Mouse (Mus musculus): ENCODE measurements around the gene Senp1.
A peak's percentile ranks its signal among the peaks of the same experiment; 100 is the strongest.

Gene Senp1

DNA sequence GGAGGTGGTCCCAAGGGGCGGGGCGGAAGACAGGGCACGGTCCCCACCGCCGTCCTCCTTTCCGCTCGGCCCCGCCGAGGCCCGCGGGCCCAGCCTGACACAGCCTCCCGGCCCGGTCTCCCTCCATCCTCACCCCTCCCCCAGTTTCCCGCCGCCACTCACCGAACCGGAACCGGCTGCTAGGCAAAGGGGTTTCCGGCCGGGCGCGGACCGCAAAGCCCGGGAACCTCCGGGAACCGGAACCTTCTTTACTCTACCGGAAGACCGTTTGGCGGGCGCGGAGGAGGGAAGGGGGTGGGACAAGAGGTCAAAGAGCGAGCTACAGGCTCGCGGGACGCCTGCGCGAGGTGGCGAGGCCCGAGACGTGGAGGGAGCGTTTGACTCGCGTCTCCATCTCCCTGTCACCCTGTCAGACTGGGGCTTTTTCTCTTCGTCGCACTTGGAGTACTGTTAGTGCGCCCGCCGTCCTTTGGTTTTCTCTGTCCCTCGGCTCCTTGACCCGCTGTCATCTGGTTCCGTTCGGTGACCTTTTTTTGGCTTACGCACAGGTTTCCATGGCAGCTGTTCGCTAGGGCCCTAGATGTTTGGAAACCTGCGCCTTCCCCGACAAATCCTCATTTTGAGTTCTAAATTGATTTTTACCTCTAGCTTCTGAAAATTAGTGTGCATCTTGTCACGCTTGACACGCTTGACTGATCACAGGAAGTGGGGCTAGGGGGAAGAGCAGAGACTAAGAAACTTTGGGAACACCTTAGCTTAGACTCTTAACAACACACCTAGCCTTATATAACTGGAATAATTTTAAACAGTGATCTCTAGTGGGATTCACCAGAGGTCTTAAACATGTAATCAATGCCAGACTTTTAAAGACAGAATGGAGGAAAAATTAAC, at the start of gene Senp1:
Gene Senp1 (minus strand): TSS at position 624 of the 891 bp plus-strand sequence.
- DNase-seq (ENCODE audit: extremely low read depth, low read depth, low spot score) = no peak

DNA sequence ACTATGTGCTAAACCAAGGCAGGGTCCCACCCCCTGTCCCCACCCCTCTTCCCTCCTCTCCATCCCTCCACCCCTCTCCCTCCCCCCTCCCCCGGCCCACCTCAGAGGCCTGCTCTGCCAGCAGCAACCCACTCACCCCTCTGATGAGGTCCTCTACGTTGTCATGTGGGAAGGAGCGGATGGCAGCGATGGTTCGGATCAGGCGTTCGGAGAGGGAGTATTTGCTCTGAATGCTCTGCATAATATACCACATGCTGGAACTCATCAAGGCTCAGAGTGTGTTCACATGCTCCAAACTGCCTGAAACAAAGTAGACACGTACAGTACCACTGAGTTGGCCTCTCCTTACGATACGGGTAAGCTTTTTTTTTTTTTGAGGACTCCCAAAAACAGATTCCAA, 49.0 kb upstream of the Senp1 start:
- no peak for DNase-seq (ENCODE audit: extremely low read depth, low read depth, low spot score)

DNA sequence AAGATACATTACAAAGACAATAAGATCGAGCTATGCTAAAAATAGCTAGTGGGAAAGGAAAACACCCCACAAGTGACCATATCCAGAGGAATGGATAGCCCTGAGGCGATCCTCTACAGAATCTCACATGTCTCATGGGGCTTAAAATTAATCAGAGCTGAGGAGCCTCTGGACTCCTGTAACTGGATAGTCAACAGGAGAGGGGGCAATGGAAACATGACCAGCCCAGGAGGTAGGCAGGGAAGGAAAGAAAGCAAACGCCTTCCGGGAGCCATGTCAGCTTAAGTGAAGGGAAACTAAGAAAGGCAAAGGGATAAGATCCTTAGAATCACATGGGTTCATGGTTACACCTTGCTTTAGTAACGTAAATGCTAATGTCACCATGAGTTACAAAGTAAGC, 47.3 kb upstream of the Senp1 start:
- DNase-seq (ENCODE audit: extremely low read depth, low read depth, low spot score) = no peak

DNA sequence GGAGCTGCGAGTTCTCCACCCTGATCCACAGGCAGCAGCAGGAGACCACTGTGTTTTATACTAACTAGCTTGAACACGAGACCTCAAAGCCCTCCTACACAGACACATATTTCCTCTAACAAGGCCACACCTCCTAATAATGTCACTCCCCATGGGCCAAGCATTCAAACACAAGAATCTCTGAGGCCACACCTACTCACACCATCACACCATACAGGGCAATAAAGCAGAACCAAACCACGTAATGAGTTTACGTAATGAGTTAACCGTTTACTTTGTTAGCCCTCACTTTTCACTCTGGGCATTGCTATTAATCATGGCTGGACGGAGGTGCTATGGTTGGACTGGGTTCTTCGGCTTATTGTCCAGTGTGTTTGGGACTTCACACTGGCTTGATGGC, 46.2 kb upstream of the Senp1 start:
- DNase-seq (ENCODE audit: extremely low read depth, low read depth, low spot score) = peak; percentile 45

DNA sequence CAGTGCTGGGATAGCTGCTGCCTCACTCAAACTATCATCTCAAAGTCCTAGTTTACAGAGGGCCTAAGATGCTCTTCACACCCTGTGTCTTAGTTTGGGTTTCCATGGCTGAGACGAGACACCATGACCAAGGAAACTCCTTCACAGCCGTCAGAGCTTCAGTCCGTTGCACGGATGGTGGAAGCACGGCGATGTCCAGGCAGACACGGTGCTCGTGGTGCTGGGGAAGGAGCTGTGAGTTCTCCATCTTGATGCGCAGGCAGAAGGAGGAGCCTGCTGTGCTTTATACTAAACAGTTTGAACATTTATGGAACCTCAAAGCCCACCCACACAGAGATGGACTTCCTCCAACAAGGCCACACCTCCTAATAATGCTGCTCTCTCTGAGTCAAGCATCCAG, 43.3 kb upstream of the Senp1 start:
- DNase-seq (ENCODE audit: extremely low read depth, low read depth, low spot score) = no peak

DNA sequence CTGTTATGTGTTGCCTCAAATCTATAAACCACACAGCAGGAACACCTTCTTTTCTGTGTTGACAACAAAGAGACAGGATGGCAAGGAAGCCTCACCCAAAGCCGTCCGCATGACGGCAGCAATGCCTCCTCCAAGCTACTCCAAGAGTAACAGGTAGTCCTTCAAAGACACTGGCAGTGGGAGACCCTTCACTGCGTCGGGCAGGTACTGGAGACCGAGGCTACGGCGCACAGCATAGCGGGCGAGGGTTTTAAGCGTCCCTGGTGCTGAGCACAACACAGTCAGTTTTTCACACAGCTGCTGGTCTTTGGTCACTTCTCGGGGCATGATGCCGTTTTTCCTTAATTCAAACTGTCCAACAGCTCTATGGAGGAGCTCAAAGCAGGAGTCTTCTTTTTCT, 42.1 kb upstream of the Senp1 start:
- DNase-seq (ENCODE audit: extremely low read depth, low read depth, low spot score) = no peak

DNA sequence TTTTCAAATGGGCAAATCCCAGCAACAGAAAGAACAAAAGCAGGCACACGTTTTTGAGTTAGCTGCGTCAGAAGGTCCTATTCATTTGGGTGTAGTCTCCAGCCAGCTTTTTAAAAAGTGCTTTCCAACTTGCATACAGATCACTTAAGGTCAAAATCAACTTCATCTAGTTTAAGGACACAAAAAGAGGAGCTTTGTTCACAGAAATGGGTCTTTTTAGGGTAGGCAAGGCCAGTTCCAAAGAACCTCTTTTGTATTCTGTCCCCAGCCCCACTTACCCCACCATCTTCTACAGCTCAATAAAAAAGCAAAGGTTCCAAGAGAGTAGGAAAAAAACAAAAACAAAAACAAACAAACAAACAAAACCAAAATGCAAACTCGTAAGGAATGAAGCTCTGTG, 41.1 kb upstream of the Senp1 start:
- no peak for DNase-seq (ENCODE audit: extremely low read depth, low read depth, low spot score)

DNA sequence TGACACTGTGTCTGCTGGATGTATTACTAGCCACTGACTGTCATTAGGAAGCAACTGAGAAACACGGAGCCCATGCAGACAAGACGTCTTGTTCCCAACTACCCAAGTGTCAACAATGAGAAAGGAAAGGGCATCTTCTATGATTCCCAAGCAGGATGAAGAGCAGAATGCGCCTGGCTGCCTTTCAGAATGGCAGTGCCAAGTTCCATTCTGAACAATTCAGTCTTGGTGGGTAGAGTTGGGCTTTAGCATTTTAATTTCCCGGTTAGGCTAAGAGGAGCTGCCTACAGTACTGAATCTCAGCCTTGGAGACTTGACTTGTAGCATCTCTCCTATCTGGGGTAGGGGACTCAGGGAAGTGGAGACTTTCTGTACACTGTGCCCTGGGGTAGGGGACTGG, 40.5 kb upstream of the Senp1 start:
- DNase-seq (ENCODE audit: extremely low read depth, low read depth, low spot score) = no peak

DNA sequence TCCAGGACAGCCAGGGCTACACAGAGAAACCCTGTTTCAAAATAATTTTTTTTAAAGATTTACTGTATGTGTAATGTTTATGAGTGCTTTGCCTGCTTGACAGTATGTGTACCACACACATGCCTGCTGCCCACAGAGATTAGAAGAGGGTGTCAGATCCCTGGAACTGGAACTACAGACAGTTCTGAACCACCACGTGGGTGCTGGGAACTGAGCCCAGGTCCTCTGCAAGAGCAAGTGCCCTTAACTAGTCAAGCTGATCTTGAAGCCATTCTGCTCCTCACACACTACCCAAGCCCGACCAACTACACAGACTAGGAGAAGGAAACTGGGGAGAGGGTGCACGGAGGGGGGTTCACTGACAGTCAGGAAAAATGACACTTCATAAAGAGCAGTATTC, 39.9 kb upstream of the Senp1 start:
- DNase-seq (ENCODE audit: extremely low read depth, low read depth, low spot score) = no peak

DNA sequence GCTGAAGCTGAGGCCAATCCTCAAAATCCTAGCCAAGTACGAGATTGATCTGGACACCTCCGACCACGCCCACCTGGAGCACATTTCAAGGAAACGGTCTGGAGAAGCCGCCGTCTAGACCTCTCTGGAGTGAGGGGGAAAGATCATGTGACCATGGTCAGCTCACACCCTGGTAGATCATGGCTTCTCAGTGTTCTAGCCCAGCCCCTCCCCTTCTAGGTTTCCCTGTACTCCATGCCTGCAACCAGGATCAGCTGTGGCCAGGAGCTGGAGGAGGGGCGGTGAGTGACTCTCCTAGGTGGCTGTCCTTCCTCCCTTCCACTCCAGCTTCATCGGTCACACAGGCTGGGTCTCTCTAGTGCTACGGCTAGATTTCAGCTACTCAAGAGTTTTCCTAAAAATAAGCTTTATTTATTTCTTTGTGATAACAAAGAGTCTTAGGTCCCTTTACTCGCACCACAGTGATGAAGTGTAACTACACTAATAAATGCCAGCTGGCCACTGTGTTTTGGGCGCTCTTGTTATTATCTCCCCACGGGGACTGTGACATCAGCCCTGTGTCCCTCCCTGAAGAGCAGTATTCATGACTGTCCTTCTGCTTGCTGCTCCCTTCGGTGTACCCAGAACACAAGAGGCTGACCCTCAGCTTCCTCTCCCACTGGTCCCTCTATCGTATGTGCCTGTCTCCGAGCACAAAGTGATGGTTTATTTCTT, 38.6 kb upstream of the Senp1 start:
- no peak for DNase-seq (ENCODE audit: extremely low read depth, low read depth, low spot score)

DNA sequence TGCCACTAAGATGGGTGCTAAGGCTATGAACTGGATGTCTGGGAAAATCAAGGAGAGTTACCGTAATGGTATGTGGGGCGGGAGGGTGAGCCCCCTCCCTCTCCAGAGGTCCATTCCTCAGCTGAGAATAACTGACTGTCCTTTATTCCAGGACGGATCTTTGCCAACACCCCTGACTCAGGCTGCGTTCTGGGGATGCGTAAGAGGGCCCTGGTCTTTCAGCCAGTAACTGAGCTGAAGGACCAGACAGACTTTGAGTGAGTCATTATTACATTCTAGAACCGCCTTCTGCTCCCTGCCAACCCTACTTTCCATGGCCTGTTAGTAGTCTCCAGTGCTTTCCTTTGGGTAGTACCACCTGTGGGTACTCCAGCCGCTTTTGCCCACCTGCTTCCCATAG, 37.9 kb upstream of the Senp1 start:
- DNase-seq (ENCODE audit: extremely low read depth, low read depth, low spot score) = no peak

DNA sequence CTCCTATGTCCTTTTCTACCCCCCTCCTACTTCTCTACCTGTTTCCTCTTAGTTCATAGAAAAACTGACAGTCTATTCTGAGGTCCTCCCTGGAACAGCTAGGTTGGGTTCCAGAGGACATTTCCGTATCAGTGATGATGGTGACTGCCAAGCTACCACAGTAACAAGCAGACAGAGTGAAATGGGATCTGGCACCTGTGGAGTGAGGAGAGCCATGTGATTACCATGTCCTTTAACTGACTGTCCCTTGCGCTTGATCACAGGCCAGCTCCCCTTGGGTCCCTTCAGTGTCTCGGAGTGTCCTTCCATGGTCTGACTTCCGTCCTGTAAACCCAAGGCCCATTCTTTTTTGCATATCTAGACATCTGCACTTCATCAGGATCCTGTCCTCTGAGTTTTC, 37.5 kb upstream of the Senp1 start:
- DNase-seq (ENCODE audit: extremely low read depth, low read depth, low spot score) = no peak

DNA sequence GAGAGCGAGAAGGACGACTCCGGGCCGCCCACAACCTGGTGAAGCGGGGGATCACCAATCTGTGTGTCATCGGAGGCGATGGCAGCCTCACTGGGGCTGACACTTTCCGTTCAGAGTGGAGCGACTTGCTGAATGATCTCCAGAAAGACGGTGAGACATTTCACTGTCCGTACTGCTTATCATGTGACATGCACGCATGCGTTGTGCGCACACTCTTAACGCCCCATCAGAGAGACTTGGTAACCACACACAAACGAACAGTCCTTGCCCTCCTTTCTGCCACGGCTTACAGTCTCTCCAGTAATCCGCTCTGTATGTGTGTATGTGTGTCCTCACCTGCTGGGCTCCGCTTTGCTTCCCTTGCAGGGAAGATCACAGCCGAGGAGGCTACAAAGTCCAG, 27.3 kb upstream of the Senp1 start:
- no peak for DNase-seq (ENCODE audit: extremely low read depth, low read depth, low spot score)

DNA sequence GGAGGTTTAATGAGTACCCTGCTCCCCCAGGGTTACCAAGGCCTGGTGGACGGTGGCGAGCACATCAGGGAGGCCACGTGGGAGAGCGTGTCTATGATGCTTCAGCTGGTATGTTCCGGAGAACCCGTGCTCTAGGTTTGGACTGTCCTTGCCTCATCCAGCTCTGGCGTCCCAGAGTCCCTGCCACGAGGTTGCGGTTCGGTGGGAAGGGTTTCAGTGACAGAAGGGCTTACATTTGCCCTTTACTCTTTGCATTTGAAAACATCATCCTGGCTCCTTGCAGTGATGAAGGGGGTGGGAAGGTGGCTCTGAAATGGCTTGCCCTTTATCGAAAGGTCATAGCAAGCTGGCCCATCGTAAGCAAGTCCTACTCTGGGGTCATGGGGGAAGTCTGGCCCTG, 25.8 kb upstream of the Senp1 start:
- DNase-seq (ENCODE audit: extremely low read depth, low read depth, low spot score) = no peak

DNA sequence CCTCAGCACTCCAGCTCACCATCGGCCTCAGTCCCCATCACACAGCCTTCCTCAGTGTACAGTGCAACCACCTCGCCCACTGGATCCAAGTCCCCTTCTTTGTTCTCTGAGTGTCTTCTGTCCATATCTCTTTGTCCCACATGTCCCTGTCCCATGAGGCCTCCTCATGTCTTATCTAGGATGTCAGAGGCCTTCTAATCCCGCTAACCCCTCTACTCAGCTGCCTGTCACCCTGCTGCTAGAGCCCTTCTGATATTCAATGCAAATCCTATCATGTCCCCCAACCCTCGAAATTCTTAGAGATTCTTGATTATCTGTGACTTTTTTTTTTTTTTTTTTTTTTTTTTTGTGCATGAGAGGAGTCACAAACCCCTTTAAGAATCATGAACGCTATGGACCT, 22.7 kb upstream of the Senp1 start:
- DNase-seq (ENCODE audit: extremely low read depth, low read depth, low spot score) = no peak

DNA sequence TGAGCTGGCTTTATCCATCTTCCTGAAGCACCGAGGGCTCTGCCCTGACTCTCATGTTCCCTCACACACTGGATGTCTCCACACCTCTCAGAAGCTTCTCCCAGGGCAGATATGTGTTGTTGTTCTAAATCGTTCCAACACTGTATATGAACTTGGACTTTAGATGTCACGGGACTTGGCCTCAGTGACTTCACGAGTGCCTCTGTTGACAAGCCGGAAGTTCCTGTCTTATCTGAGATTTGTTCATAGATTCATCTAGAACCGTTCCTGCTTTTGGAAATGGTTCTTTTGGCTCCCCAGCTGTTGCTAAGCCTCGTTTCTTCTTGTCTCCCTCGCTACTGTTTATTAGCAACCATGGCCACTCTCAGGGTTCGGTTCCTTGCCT, 22.2 kb upstream of the Senp1 start:
- no peak for DNase-seq (ENCODE audit: extremely low read depth, low read depth, low spot score)

DNA sequence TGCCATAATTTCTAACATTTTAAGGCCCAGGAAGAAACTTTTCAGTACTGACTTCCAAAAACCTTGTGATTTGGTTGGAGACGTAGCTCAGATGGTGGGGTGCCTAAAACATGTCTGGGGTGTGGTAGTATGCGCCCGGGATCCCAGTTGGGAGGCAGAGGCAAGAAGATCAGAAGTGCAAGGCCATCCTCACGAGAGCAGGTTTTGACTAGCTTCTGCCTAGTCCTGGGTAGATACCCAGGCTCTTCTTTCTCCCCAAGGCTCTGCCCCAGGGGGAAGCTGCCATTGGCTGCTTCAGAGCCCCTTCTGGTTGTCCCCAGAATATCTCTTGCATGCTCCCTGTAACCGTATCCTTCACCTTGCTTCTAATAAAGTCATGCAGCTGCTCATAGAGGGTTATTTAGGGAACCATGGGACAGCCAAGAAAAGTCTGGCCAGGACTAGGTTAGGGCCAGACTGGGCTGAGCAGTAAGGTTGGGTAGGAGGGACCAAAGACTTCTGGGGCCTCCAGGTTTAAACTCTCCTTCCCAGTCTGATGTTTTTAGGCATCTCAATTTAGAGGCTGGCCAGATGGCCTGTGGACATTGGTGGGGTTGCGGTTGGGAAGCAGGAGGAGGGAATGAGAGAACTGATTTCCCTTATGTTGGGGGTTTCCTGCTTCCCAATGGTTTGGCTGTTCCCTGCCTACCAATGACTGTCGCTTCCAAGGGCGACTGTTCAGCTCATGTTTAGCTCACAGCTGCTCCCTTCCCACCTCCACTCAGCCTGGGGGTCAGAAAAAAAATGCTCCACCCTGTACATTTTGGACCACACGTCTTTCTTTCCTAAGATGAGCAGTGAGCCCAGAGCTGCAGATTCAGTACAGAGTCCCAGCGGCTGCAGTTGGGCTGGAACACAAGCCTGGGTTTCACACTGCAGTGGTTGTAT, 21.6 kb upstream of the Senp1 start:
- no peak for DNase-seq (ENCODE audit: extremely low read depth, low read depth, low spot score)

DNA sequence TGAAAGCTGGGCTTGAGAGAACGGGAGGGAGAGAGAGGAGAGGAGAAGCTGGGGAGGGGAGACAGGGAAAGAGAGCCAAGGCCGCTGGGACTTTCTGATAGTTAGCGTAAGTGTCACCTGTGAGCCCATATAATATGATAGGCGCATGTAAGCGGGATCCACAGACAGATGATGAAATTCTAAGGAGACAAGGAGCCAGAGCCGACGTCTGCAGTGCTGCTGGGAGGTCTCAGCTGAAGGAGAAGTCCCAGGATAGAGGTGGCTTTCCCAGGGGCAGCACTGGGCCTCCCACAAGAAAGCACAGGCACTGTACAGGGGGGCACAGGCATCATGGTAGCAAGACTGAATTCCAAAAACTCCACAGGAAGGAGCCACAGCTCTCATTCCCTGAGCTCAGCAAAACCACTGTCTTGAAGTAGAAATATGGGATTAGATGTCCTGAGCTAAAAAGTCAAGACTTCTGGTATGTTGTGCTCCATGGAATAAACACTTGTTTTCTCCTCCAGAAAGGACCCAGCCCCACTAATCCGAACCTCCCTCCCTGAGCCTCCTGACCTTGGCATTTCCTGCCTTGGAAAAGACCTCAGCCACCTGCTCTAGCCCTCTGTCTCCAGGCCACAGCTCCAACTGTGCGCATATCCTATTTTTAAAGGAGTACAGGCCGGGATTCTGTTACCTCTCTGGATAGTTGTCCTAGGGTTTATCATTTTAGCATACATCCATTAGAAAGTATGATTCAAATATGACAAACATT, 20.7 kb upstream of the Senp1 start:
- no peak for DNase-seq (ENCODE audit: extremely low read depth, low read depth, low spot score)

DNA sequence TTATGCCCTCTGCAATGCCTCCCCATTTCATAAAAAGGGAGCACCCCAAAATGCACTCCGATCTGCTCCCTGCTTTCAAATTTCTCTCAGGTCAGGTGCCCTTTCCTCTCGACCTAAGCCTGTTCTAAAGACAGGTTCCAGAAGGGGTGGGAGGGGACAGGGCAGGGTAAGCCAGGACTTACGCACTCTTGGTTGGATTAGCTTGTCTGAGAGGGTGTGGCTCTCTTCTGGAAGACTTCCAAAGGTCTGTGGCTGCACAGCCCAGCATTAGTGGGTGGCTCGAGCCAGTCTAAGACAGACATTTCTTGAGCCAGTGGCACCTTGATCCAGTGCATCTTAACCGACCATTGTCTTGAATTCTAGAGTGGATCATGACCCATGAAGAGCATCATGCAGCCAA, 18.2 kb upstream of the Senp1 start:
- no peak for DNase-seq (ENCODE audit: extremely low read depth, low read depth, low spot score)

DNA sequence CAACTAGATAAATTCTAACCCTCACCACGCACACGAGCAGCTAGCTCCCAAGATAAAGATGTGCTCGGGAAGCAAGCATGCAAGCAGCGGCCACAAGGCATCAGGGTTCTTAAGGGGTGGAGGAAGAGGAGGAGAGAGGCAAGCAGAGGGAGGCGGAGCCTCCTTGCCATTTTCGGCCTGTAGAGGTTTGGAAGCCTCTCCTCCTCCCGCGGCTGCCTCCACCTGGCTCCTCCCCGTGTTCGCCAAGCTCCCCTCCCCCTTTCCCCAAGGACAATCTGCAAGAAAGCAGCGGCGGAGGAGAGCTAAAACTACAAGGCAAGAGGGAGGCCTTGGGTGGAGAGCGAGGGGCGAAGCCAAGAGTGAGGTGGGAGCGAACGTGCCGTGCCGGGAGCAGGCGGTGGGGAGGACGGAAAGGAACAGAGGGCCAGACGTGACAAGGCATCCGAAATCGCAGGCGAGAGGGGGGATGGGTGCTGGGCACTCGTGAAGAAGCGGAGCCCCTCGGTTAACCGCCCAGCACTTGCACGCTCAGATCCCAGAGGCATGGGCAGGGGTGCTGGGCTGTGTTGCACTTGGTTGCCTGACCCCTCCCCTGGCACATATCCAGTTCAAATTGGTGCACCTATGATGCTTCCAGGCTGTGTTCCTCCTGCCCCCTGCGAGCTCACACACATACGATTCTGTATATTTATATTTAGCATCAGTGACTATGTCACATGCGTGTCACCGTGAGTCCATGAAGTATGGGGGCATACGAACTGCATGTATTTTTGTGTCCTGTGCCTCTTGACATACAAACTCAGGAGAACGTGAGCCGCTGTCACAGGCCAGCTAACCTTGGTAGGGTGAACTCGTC, 15.0 kb upstream of the Senp1 start:
- DNase-seq (ENCODE audit: extremely low read depth, low read depth, low spot score) = no peak

Measured in fat pad, adult 2 months (tissue).